Mouse (Mus musculus): Measurements from ENCODE around the gene Alg11.

- TF ChIP-seq CTCF (IDR thresholded peaks at IDR 0.05; ENCODE audit: low read depth), result no peak
- TF ChIP-seq EP300 (IDR thresholded peaks at IDR 0.05; ENCODE audit: low read depth), result no peak
These were observed 18.0 kb upstream of the Alg11 start for GRCm38 (mm10) chr8:22042515-22042914.
